Mouse (Mus musculus): ENCODE data around the gene Rnf152.

DNA sequence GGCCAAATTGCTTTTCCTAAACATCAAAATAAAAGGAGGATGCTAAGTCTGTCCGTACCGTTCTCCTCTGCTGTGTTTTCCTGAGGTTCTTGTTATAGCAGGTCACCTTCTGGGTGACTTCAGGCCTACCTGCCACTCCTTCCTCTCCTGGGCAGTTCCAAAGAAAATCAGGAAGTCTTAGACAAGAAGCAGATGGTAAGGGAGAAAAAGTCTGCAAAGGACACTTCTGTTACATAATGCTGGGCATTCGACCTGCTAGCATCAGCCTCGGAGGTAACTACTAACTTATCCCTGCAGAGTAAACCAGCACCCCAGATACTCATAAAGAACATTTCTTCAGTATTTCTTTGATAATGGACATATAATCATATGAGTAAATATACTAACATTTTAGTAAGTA is 4.7 kb downstream of the Rnf152 start:
- TF ChIP-seq POLR2A (IDR thresholded peaks at IDR 0.05; ENCODE audit: low read depth, low read length) (no peak), CTCF (IDR thresholded peaks at IDR 0.05; ENCODE audit: extremely low read depth, insufficient read length, insufficient replicate concordance, low read depth, low read length) (no peak)
